Mouse (Mus musculus) lung, postnatal 25 days (tissue): ENCODE data around the gene Ets1.

ENCODE experiments used
- DNase-seq: peaks from one replicate; pipeline ENCODE4 v3.0.0; 2022; ENCODE audit warnings: low spot score

Gene Ets1

GRCm38 (mm10) chr9:32730656-32731590, 94.9 kb downstream of the Ets1 start:
- peak; percentile 76 for DNase-seq

- DNase-seq, result no peak
These were observed 95.8 kb downstream of the Ets1 start for GRCm38 (mm10) chr9:32731787-32732186.

- no peak for DNase-seq
These were observed 99.0 kb downstream of the Ets1 start for GRCm38 (mm10) chr9:32735071-32735470.

- no peak for DNase-seq
These were observed 100.0 kb downstream of the Ets1 start for GRCm38 (mm10) chr9:32736051-32736450.

- DNase-seq, result no peak
These were observed 104.0 kb downstream of the Ets1 start for GRCm38 (mm10) chr9:32739988-32740387.

- DNase-seq, result no peak
These were observed 104.8 kb downstream of the Ets1 start for GRCm38 (mm10) chr9:32740751-32741387.

GRCm38 (mm10) chr9:32741681-32742080, 105.7 kb downstream of the Ets1 start:
- DNase-seq, result no peak

GRCm38 (mm10) chr9:32743157-32743556, 107.1 kb downstream of the Ets1 start:
- no peak for DNase-seq

GRCm38 (mm10) chr9:32743642-32744161, 107.7 kb downstream of the Ets1 start:
- no peak for DNase-seq

GRCm38 (mm10) chr9:32744288-32744687, 108.3 kb downstream of the Ets1 start:
- DNase-seq, result no peak

- DNase-seq, result no peak
These were observed 109.2 kb downstream of the Ets1 start for GRCm38 (mm10) chr9:32745079-32745763.

- no peak for DNase-seq
These were observed 110.0 kb downstream of the Ets1 start for GRCm38 (mm10) chr9:32745998-32746397.

GRCm38 (mm10) chr9:32746615-32747014, 110.6 kb downstream of the Ets1 start:
- no peak for DNase-seq

GRCm38 (mm10) chr9:32747624-32748023, 111.6 kb downstream of the Ets1 start:
- DNase-seq, result peak; percentile 56

- DNase-seq, result no peak
These were observed 112.5 kb downstream of the Ets1 start for GRCm38 (mm10) chr9:32748552-32748951.

GRCm38 (mm10) chr9:32749721-32750480, 113.9 kb downstream of the Ets1 start:
- DNase-seq, result no peak

- no peak for DNase-seq
These were observed 116.6 kb downstream of the Ets1 start for GRCm38 (mm10) chr9:32752602-32753001.

- DNase-seq, result no peak
These were observed 118.3 kb downstream of the Ets1 start for GRCm38 (mm10) chr9:32754311-32754710.

- no peak for DNase-seq
These were observed 120.0 kb downstream of the Ets1 start for GRCm38 (mm10) chr9:32756002-32756401.

- no peak for DNase-seq
These were observed 122.4 kb downstream of the Ets1 start for GRCm38 (mm10) chr9:32758280-32758905.

- DNase-seq, result no peak
These were observed 124.7 kb downstream of the Ets1 start for GRCm38 (mm10) chr9:32760649-32761157.
